8 mouse cellular contexts compared by ENCODE assay signal in genomic region chr2:180709023-180709922, GRCm38 (mm10). TPM values are rescaled to one million over a fixed set of nuclear protein-coding genes. Genes with fewer than 3 reads are reported as not detected.
DNase-seq lines count a peak whose midpoint lies in the region; ATAC-seq and TF ChIP-seq lines count a peak whose summit lies in the region.

No protein-coding gene starts in this region.

- H3K4me2 ChIP-seq in forebrain, embryonic 11.5 days (ENCODE audit: low read depth, low read length, severe bottlenecking), result peak overlapping the region; percentile 83
- H3K4me2 ChIP-seq in liver, embryonic 14.5 days (ENCODE audit: low read depth), result peak overlapping the region; percentile 95

- under 1% methylated on average over 39 of the region's 39 CpGs for WGBS in heart, adult 2 months
- WGBS in forebrain, embryonic 11.5 days, result under 1% methylated on average over 39 of the region's 39 CpGs
- WGBS in liver, embryonic 14.5 days (ENCODE audit: insufficient replicate concordance), result under 1% methylated on average over 39 of the region's 39 CpGs

- H3K9me3 ChIP-seq in forebrain, embryonic 11.5 days (ENCODE audit: control insufficient read depth, low read length), result no peaks in the 10 kb centered on the region
- H3K9me3 ChIP-seq in liver, embryonic 14.5 days (ENCODE audit: control insufficient read depth, low read length), result no peaks in the 10 kb centered on the region

- ATAC-seq in CD4-positive, CD25-positive, alpha-beta regulatory T cell, adult 4 months, result peak; percentile 16
- ATAC-seq in forebrain, embryonic 11.5 days (replicated peaks; ENCODE audit: low FRiP score), result peak; percentile 58
- ATAC-seq in liver, embryonic 14.5 days (ENCODE audit: insufficient read depth), result peak; percentile 7; the same call in 1 of the 2 replicates

- peaks cover 20% of the 10 kb centered on the region for H3K36me3 ChIP-seq in heart, adult 2 months (ENCODE audit: control insufficient read depth, insufficient read depth, low read length)
- H3K36me3 ChIP-seq in forebrain, embryonic 11.5 days (ENCODE audit: control insufficient read depth, insufficient read depth, low read length), result 0 out of 2 replicates have a peak, but pooled peaks cover 2% of the 10 kb centered on the region
- H3K36me3 ChIP-seq in liver, embryonic 14.5 days (replicated peaks; ENCODE audit: control insufficient read depth, insufficient read depth, low read depth), result peaks cover 17% of the 10 kb centered on the region

- peaks cover 12% of the 10 kb centered on the region for H3K79me2 ChIP-seq in heart, adult 2 months (replicated peaks; ENCODE audit: control insufficient read depth, insufficient read depth, low read length)

- TF ChIP-seq EP300 in heart, adult 2 months (IDR thresholded peaks at IDR 0.05; ENCODE audit: insufficient read depth, low read depth, low read length), result no peak
- no peak for TF ChIP-seq EP300 in liver, embryonic 14.5 days (IDR thresholded peaks at IDR 0.05; ENCODE audit: low read depth)

- H3K4me1 ChIP-seq in heart, adult 2 months (ENCODE audit: control insufficient read depth, insufficient read depth, low read length), result peaks cover 21% of the 10 kb centered on the region
- peaks cover 9% of the 10 kb centered on the region for H3K4me1 ChIP-seq in forebrain, embryonic 11.5 days (replicated peaks; ENCODE audit: control insufficient read depth, insufficient read depth, low read length)
- peaks cover 22 to 40% of the 10 kb centered on the region in 2 experiments for H3K4me1 ChIP-seq in liver, embryonic 14.5 days (replicated peaks; ENCODE audit: control insufficient read depth in 2 of 2, insufficient read depth in 2 of 2, low read length in 1 of 2)

- H3K27ac ChIP-seq in heart, adult 2 months, result peak overlapping the region; percentile 95
- H3K27ac ChIP-seq in forebrain, embryonic 11.5 days (ENCODE audit: low read depth, low read length), result 0 out of 2 replicates have a peak overlapping the region, but pooled peaks have one; percentile 0
- H3K27ac ChIP-seq in liver, embryonic 14.5 days, result peak overlapping the region; percentile 88

- TF ChIP-seq CTCF in heart, adult 2 months (IDR thresholded peaks at IDR 0.05), result no peak
- TF ChIP-seq CTCF in liver, embryonic 14.5 days (IDR thresholded peaks at IDR 0.05; ENCODE audit: low read depth), result no peak

- H3K9ac ChIP-seq in heart, adult 2 months (ENCODE audit: low read depth, low read length), result peak overlapping the region; percentile 63
- H3K9ac ChIP-seq in forebrain, embryonic 11.5 days (ENCODE audit: low read length), result peak overlapping the region; percentile 72
- peak overlapping the region; percentile 98 for H3K9ac ChIP-seq in liver, embryonic 14.5 days (replicated peaks)

- peak overlapping the region; percentile 89 for H3K4me3 ChIP-seq in heart, adult 2 months
- peak overlapping the region; percentile 97 for H3K4me3 ChIP-seq in forebrain, embryonic 11.5 days (ENCODE audit: low read depth, low read length)
- peak overlapping the region; percentile 88 to 98 for H3K4me3 ChIP-seq in liver, embryonic 14.5 days (ENCODE audit: insufficient read depth in 1 of 2, low read depth in 2 of 2, low read length in 2 of 2)

- no peak for DNase-seq in heart, adult 2 months
- DNase-seq in heart, adult 11 months, result no peak
- no peak for DNase-seq in forebrain, embryonic 11.5 days (ENCODE audit: low spot score)
- no peak for DNase-seq in liver, embryonic 14.5 days (ENCODE audit: low read depth in 3 of 3, low spot score in 3 of 3)
- no peak for DNase-seq in layer of hippocampus, adult 8-10 months (ENCODE audit: low spot score in 2 of 2)
- no peak for DNase-seq in gastrocnemius, postnatal 14 days
- no peak for DNase-seq in MN1 (ENCODE audit: low spot score)

- no peak for TF ChIP-seq POLR2A in heart, adult 2 months (IDR thresholded peaks at IDR 0.05; ENCODE audit: insufficient read depth, low read depth, low read length)

- intact Hi-C loops in heart, adult 2 months (cut with DNase I), result no loop called here
- intact Hi-C loops in gastrocnemius, postnatal 14 days (cut with DNase I; ENCODE audit: low total_unique reads), result no loop called here

- H3K27me3 ChIP-seq in heart, adult 2 months (ENCODE audit: control insufficient read depth, insufficient read depth, low read length), result no peaks in the 10 kb centered on the region
- H3K27me3 ChIP-seq in forebrain, embryonic 11.5 days (ENCODE audit: control insufficient read depth, insufficient read depth, low read length), result no peaks in the 10 kb centered on the region
- H3K27me3 ChIP-seq in liver, embryonic 14.5 days (ENCODE audit: control insufficient read depth, insufficient read depth, low read length), result no peaks in the 10 kb centered on the region

RNA-seq across cellular contexts. Expression of gene Dido1, which starts 0.5 kb away (rescaled TPM):
- 10 to 100 TPM; 30.7 to 30.8 TPM for total RNA-seq in heart, adult 2 months (2021)
- 8.6 and 13.8 TPM in 2 replicates for polyA plus RNA-seq in heart, adult 2 months (2012; rRNA removed)
- 10 to 100 TPM; 49.7 to 73.1 TPM for polyA plus RNA-seq in CD4-positive, CD25-positive, alpha-beta regulatory T cell, adult 4 months (2017; shearing (Covaris generic))
- 39.8 and 44.1 TPM in 2 replicates for polyA plus RNA-seq in forebrain, embryonic 11.5 days (2014; fragmentation: Nextera tagmentation; extraction: Ambion mirVana)
- 9.1 and 12.2 TPM in 2 replicates for polyA plus RNA-seq in liver, embryonic 14.5 days (2012; rRNA removed)
- 10.4 and 12.2 TPM in 2 replicates for polyA plus RNA-seq in liver, embryonic 14.5 days (2014; fragmentation: Nextera tagmentation; extraction: Ambion mirVana)
- total RNA-seq in layer of hippocampus, adult 8-10 months (2022), result 10 to 100 TPM; 55.2 to 63.2 (median 60.2) TPM
- total RNA-seq in gastrocnemius, postnatal 14 days (2021), result 10 to 100 TPM; 18.9 to 19.7 TPM

RNA-seq across cellular contexts. Expression of gene Gid8, which starts 0.6 kb away (rescaled TPM):
- 10 to 100 TPM; 59.3 to 61.3 TPM for total RNA-seq in heart, adult 2 months (2021)
- 38.9 and 70.7 TPM in 2 replicates for polyA plus RNA-seq in heart, adult 2 months (2012; rRNA removed)
- 10 to 100 TPM; 11.4 to 22.0 TPM for polyA plus RNA-seq in CD4-positive, CD25-positive, alpha-beta regulatory T cell, adult 4 months (2017; shearing (Covaris generic))
- polyA plus RNA-seq in forebrain, embryonic 11.5 days (2014; fragmentation: Nextera tagmentation; extraction: Ambion mirVana), result 58.1 and 64.5 TPM in 2 replicates
- polyA plus RNA-seq in liver, embryonic 14.5 days (2012; rRNA removed), result 62.6 and 87.4 TPM in 2 replicates
- 121 and 127 TPM in 2 replicates for polyA plus RNA-seq in liver, embryonic 14.5 days (2014; fragmentation: Nextera tagmentation; extraction: Ambion mirVana)
- total RNA-seq in layer of hippocampus, adult 8-10 months (2022), result 10 to 100 TPM; 57.7 to 66.1 (median 60.0) TPM
- total RNA-seq in gastrocnemius, postnatal 14 days (2021), result 10 to 100 TPM; 38.5 to 40.5 TPM

RNA-seq across cellular contexts. Expression of gene Slc17a9, which starts 15.8 kb away (rescaled TPM):
- total RNA-seq in heart, adult 2 months (2021), result under 1 TPM; 0.42 to 0.43 TPM
- 2.4 and 2.6 TPM in 2 replicates for polyA plus RNA-seq in heart, adult 2 months (2012; rRNA removed)
- 100 to 1,000 TPM in 1 of 2 experiments, 10 to 100 TPM in 1; 77.3 to 114 TPM for polyA plus RNA-seq in CD4-positive, CD25-positive, alpha-beta regulatory T cell, adult 4 months (2017; shearing (Covaris generic))
- 0.11 and 0.57 TPM in 2 replicates for polyA plus RNA-seq in forebrain, embryonic 11.5 days (2014; fragmentation: Nextera tagmentation; extraction: Ambion mirVana)
- polyA plus RNA-seq in liver, embryonic 14.5 days (2012; rRNA removed), result 7.7 and 10.5 TPM in 2 replicates
- polyA plus RNA-seq in liver, embryonic 14.5 days (2014; fragmentation: Nextera tagmentation; extraction: Ambion mirVana), result 5.6 and 6.8 TPM in 2 replicates
- total RNA-seq in layer of hippocampus, adult 8-10 months (2022), result 1 to 10 TPM in 1 of 4 experiments, under 1 TPM in 3; 0.29 to 1.0 (median 0.71) TPM
- under 1 TPM; 0.39 to 0.51 TPM for total RNA-seq in gastrocnemius, postnatal 14 days (2021)

Comparison
In these comparisons a context has a peak if more than half of its experiments do, and no peak if none do; other contexts are left out.
1. H3K27ac ChIP-seq: peak in every context shown above with its lines; median percentile 95 in heart, adult 2 months; 88 in liver, embryonic 14.5 days; 0 in forebrain, embryonic 11.5 days.
2. ATAC-seq: peak in every context shown above with its lines; median percentile 58 in forebrain, embryonic 11.5 days; 16 in CD4-positive, CD25-positive, alpha-beta regulatory T cell, adult 4 months; 7 in liver, embryonic 14.5 days.
3. RNA of gene Slc17a9, which starts 15.8 kb away (polyA plus RNA-seq): 77.3 to 114 TPM in CD4-positive, CD25-positive, alpha-beta regulatory T cell, adult 4 months; 5.6 to 10.5 TPM in liver, embryonic 14.5 days, 2.4 to 2.6 TPM in heart, adult 2 months and 0.11 to 0.57 TPM in forebrain, embryonic 11.5 days; every median in the first group is over 4 times any median in the second.
4. Peak in every context shown above with its lines, with median percentiles within 50 percentile points of each other: H3K4me3 ChIP-seq and H3K9ac ChIP-seq.